Mouse (Mus musculus) hindbrain, embryonic 10.5 days (tissue): ENCODE results near the gene Sele. TPM values are rescaled to one million over a fixed set of nuclear protein-coding genes. Genes with fewer than 3 reads are reported as not detected.

ENCODE experiments used
- DNase-seq: peaks from one replicate; pipeline ENCODE4 v3.0.0-alpha.2; 2017; ENCODE audit warnings: low spot score
- H3K27ac ChIP-seq: fragments of 300-500 bp; sonication (generic); 2 replicates; pipeline ENCODE4 v1.5.1; 2016; ENCODE audit warnings: mild to moderate bottlenecking, moderate library complexity
- H3K27me3 ChIP-seq: fragments of 300-500 bp; sonication (generic); 2 replicates; pipeline ENCODE4 v1.6.1; 2016; ENCODE audit warnings: mild to moderate bottlenecking; ENCODE audit not compliant: poor library complexity, insufficient read depth, severe bottlenecking
- H3K36me3 ChIP-seq: fragments of 300-500 bp; sonication (generic); 2 replicates; pipeline ENCODE4 v1.6.1; 2016; ENCODE audit warnings: mild to moderate bottlenecking, moderate library complexity
- H3K4me1 ChIP-seq: fragments of 300-500 bp; sonication (generic); replicated peaks from 2 replicates; pipeline ENCODE4 v1.6.1; 2016; ENCODE audit warnings: mild to moderate bottlenecking
- H3K4me3 ChIP-seq: fragments of 300-500 bp; sonication (generic); 2 replicates; pipeline ENCODE4 v1.5.1; 2016; ENCODE audit warnings: mild to moderate bottlenecking, moderate library complexity
- H3K9me3 ChIP-seq: fragments of 300-500 bp; sonication (generic); 2 replicates; pipeline ENCODE4 v1.6.1; 2016; ENCODE audit warnings: mild to moderate bottlenecking, moderate library complexity
- WGBS: fragments of 180-500 bp; shearing (Covaris S2); methylation state at CpG from one replicate; pipeline ENCODE4 v1.1.7; 2016; 5-methylcytosine and 5-hydroxymethylcytosine counted together
- polyA plus RNA-seq: library from polyadenylated mRNA; unstranded; fragments of >200 nt; fragmentation: Nextera tagmentation; extraction: Ambion mirVana; gene quantifications from 2 replicates; pipeline ENCODE4 v1.2.1, GENCODE M21; 2016

Sele gene
- polyA plus RNA-seq, 1 experiment from 2014 or later, result not detected

GRCm38 (mm10) chr1:164075416-164075815 is 27.4 kb downstream of the Sele start:
- no peak overlapping the region for H3K27ac ChIP-seq
- H3K4me3 ChIP-seq, result no peak overlapping the region
- WGBS, result 100% methylated on average over 1 of the region's 1 CpGs
- no peaks in the 10 kb centered on the region for H3K36me3 ChIP-seq
- no peaks in the 10 kb centered on the region for H3K9me3 ChIP-seq
- DNase-seq, result no peak
- no peaks in the 10 kb centered on the region for H3K27me3 ChIP-seq
- no peaks in the 10 kb centered on the region for H3K4me1 ChIP-seq

GRCm38 (mm10) chr1:164076441-164076840 is 28.4 kb downstream of the Sele start:
- Histone ChIP-seq H3K4me3 (no peak overlapping the region), H3K9me3 (no peaks in the 10 kb centered on the region), H3K27me3 (no peaks in the 10 kb centered on the region), H3K4me1 (no peaks in the 10 kb centered on the region), H3K27ac (no peak overlapping the region), H3K36me3 (no peaks in the 10 kb centered on the region)
- WGBS, result 67% methylated on average over 1 of the region's 1 CpGs
- DNase-seq, result no peak

GRCm38 (mm10) chr1:164077031-164077430 is 29.0 kb downstream of the Sele start:
- 89% methylated on average over 3 of the region's 3 CpGs for WGBS
- Histone ChIP-seq H3K4me3 (no peak overlapping the region), H3K27ac (no peak overlapping the region), H3K27me3 (no peaks in the 10 kb centered on the region), H3K4me1 (no peaks in the 10 kb centered on the region), H3K36me3 (no peaks in the 10 kb centered on the region), H3K9me3 (no peaks in the 10 kb centered on the region)
- no peak for DNase-seq

GRCm38 (mm10) chr1:164078323-164078741 is 30.3 kb downstream of the Sele start:
- H3K36me3 ChIP-seq, result no peaks in the 10 kb centered on the region
- H3K4me1 ChIP-seq, result no peaks in the 10 kb centered on the region
- no peak overlapping the region for H3K27ac ChIP-seq
- no peak for DNase-seq
- WGBS, result 88% methylated on average over 4 of the region's 4 CpGs
- no peaks in the 10 kb centered on the region for H3K9me3 ChIP-seq
- H3K27me3 ChIP-seq, result no peaks in the 10 kb centered on the region
- no peak overlapping the region for H3K4me3 ChIP-seq

- H3K4me3 ChIP-seq, result no peak overlapping the region
- 88% methylated on average over 11 of the region's 11 CpGs for WGBS
These were observed 31.1 kb downstream of the Sele start for GRCm38 (mm10) chr1:164079091-164079490.

GRCm38 (mm10) chr1:164083046-164083445 is 35.0 kb downstream of the Sele start:
- Histone ChIP-seq H3K27ac (no peak overlapping the region), H3K36me3 (no peaks in the 10 kb centered on the region)

More at GRCm38 (mm10) chr1:164079091-164079490, 31.1 kb downstream of the Sele start:
- no peaks in the 10 kb centered on the region for H3K4me1 ChIP-seq
- H3K9me3 ChIP-seq, result no peaks in the 10 kb centered on the region
- H3K27me3 ChIP-seq, result no peaks in the 10 kb centered on the region
- DNase-seq, result no peak
- no peaks in the 10 kb centered on the region for H3K36me3 ChIP-seq
- no peak overlapping the region for H3K27ac ChIP-seq

GRCm38 (mm10) chr1:164086797-164087196 is 38.8 kb downstream of the Sele start:
- H3K4me3 ChIP-seq, result no peak overlapping the region
- H3K27ac ChIP-seq, result no peak overlapping the region
- WGBS, result 88% methylated on average over 3 of the region's 3 CpGs
- no peaks in the 10 kb centered on the region for H3K27me3 ChIP-seq
- no peaks in the 10 kb centered on the region for H3K9me3 ChIP-seq
- H3K4me1 ChIP-seq, result no peaks in the 10 kb centered on the region
- no peaks in the 10 kb centered on the region for H3K36me3 ChIP-seq
- no peak for DNase-seq

More at GRCm38 (mm10) chr1:164083046-164083445, 35.0 kb downstream of the Sele start:
- DNase-seq, result no peak
- Histone ChIP-seq H3K4me1 (no peaks in the 10 kb centered on the region), H3K27me3 (no peaks in the 10 kb centered on the region), H3K4me3 (no peak overlapping the region), H3K9me3 (no peaks in the 10 kb centered on the region)
- 89% methylated on average over 4 of the region's 4 CpGs for WGBS

- no peaks in the 10 kb centered on the region for H3K9me3 ChIP-seq
- no peaks in the 10 kb centered on the region for H3K36me3 ChIP-seq
- no peaks in the 10 kb centered on the region for H3K4me1 ChIP-seq
- no peak overlapping the region for H3K27ac ChIP-seq
- H3K27me3 ChIP-seq, result no peaks in the 10 kb centered on the region
- no peak overlapping the region for H3K4me3 ChIP-seq
- no peak for DNase-seq
- 93% methylated on average over 5 of the region's 5 CpGs for WGBS
These were observed 39.8 kb downstream of the Sele start for GRCm38 (mm10) chr1:164087872-164088271.

GRCm38 (mm10) chr1:164096780-164097179 is 48.7 kb downstream of the Sele start:
- no peaks in the 10 kb centered on the region for H3K9me3 ChIP-seq
- no peaks in the 10 kb centered on the region for H3K27me3 ChIP-seq
- no peak overlapping the region for H3K4me3 ChIP-seq
- H3K4me1 ChIP-seq, result no peaks in the 10 kb centered on the region
- H3K27ac ChIP-seq, result no peak overlapping the region
- no peak for DNase-seq
- WGBS, result 80% methylated on average over 6 of the region's 6 CpGs
- H3K36me3 ChIP-seq, result no peaks in the 10 kb centered on the region

GRCm38 (mm10) chr1:164097911-164098310 is 49.9 kb downstream of the Sele start:
- Histone ChIP-seq H3K27ac (no peak overlapping the region), H3K4me3 (no peak overlapping the region), H3K27me3 (no peaks in the 10 kb centered on the region), H3K36me3 (no peaks in the 10 kb centered on the region), H3K4me1 (no peaks in the 10 kb centered on the region), H3K9me3 (no peaks in the 10 kb centered on the region)
- WGBS, result 88% methylated on average over 2 of the region's 2 CpGs
- DNase-seq, result no peak

GRCm38 (mm10) chr1:164098372-164098771 is 50.3 kb downstream of the Sele start:
- no peak overlapping the region for H3K27ac ChIP-seq
- no peaks in the 10 kb centered on the region for H3K4me1 ChIP-seq
- WGBS, result 77% methylated on average over 2 of the region's 2 CpGs
- no peaks in the 10 kb centered on the region for H3K36me3 ChIP-seq
- DNase-seq, result no peak
- no peaks in the 10 kb centered on the region for H3K9me3 ChIP-seq
- H3K27me3 ChIP-seq, result no peaks in the 10 kb centered on the region
- no peak overlapping the region for H3K4me3 ChIP-seq

Other genes starting within 250 kb of the Sele start
- gene Scyl3, start 119.1 kb upstream of the Sele start, polyA plus RNA-seq, result 16.0 and 17.6 TPM in 2 replicates
- 27.2 and 37.8 TPM in 2 replicates for gene BC055324, start 53.4 kb upstream of the Sele start, polyA plus RNA-seq
- gene Mettl18, start 53.3 kb upstream of the Sele start, polyA plus RNA-seq, result 8.7 and 10.3 TPM in 2 replicates
- 0.09 TPM in 1 of 2 replicates, not detected in the other for gene Sell, start 13.7 kb downstream of the Sele start, polyA plus RNA-seq
- not detected in 2 replicates for gene Selp, start 67.0 kb downstream of the Sele start, polyA plus RNA-seq
- gene F5, start 103.6 kb downstream of the Sele start, polyA plus RNA-seq, result 0.30 and 0.34 TPM in 2 replicates
- gene Slc19a2, start 200.8 kb downstream of the Sele start, polyA plus RNA-seq, result 8.2 and 12.5 TPM in 2 replicates
- 11.2 and 12.2 TPM in 2 replicates for gene Ccdc181, start 227.4 kb downstream of the Sele start, polyA plus RNA-seq